Mouse (Mus musculus): ENCODE data around the gene Crtac1.

The Crtac1 gene

DNA sequence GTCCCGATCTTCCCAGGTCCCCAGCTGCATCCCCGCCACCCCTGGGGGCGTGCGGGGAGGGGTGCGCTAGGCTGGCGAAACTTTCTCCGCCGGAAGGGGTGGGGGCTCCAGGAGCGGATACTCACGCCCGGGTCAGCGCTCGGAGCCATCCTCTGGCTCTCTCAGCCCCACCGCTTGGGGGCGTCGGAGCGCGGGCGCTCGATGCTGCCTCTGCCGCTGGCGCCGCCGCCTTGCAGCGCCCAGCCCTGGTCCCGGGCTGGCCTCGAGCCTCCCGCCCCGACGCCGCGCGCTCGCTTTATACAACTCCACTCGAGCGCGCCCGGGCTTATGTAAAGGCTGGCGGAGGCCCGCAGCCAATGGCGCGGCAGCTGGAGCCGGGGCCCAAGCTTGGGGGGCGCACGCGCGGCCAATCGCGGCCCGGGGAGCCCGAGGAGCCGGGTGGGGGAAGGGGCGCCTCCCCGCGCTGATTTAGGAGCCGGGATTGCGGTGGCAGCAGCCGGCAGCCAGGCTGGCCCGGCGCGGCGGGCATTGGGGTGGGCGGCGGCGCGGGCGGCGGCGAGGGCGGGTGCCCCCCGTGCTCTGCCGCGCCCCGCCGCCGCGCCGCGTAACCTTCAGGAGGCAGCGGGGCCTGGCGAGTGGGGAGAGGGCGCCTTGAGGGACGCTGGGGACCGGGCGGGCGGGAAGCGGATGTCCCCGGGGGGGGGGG lies at the start of gene Crtac1:
TSS of gene Crtac1 (minus strand) at position 299 of the 706 bp plus-strand sequence.
- DNase-seq (ENCODE audit: low read depth, low spot score) = peak; percentile 85

GRCm38 (mm10) chr19:42478303-42478702 lies 46.7 kb upstream of the Crtac1 start:
- DNase-seq (ENCODE audit: low read depth, low spot score) = no peak

GRCm38 (mm10) chr19:42477769-42478168 lies 46.2 kb upstream of the Crtac1 start:
- DNase-seq (ENCODE audit: low read depth, low spot score) = no peak

- no peak for DNase-seq (ENCODE audit: low read depth, low spot score)
These were observed 41.2 kb upstream of the Crtac1 start for GRCm38 (mm10) chr19:42472831-42473230.

- no peak for DNase-seq (ENCODE audit: low read depth, low spot score)
These were observed 40.0 kb upstream of the Crtac1 start for GRCm38 (mm10) chr19:42471571-42471970.

- no peak for DNase-seq (ENCODE audit: low read depth, low spot score)
These were observed 30.3 kb upstream of the Crtac1 start for GRCm38 (mm10) chr19:42461851-42462250.

- no peak for DNase-seq (ENCODE audit: low read depth, low spot score)
These were observed 29.8 kb upstream of the Crtac1 start for GRCm38 (mm10) chr19:42461353-42461752.

DNA sequence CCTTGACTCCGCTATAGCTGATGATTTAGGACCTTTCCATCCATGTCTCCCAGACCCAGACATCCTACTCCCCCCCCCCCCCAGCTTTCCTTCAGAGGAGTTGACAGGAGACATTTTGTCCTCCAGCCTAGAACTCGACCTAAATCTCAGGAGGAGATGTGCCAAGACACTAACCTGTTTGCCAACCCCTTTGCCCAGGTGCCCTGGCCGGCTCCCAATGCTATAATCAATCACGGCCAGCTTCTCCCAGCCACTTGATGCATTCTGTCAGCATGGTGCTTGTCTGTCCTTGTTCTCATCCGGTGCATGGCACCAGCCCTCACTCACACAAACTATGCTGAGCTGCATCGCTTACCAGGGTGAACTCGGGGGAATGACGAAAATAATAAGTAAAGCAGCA lies 27.9 kb upstream of the Crtac1 start:
- no peak for DNase-seq (ENCODE audit: low read depth, low spot score)

DNA sequence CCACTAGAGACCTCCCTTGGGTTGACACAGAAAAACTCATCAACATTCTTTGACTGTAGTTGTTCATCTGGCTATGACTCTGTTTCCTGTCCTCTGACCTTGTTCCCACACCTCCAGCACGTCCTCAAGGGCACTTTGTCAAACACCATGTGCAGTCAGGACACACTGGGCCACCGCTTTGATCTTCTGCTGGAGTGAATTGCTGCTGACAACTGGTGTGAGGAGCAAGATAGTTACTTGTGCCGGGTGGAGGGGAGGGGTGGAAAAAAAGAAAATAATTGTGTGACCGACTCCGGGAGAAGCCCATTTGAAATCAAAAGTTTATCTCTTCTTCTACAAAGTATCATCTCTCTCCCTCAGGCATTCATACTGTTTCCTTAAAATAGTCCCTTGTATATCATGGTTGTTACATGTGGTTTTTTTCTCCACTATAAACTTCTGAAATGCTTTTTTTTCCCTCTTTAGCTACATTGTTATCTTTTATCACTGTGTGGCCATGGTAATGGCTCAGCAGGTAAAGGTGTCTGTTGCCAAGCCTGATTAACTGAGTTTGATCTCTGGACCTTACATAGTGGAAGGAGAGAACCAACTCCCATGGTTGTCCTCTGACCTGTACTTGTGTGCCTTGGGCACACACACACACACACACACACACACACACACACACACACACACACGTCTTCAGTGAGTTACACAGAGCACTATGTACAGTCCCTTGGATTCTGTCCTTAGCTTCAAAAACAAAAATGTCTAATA lies 23.1 kb upstream of the Crtac1 start:
- no peak for DNase-seq (ENCODE audit: low read depth, low spot score)

GRCm38 (mm10) chr19:42454006-42454405 lies 22.4 kb upstream of the Crtac1 start:
- no peak for DNase-seq (ENCODE audit: low read depth, low spot score)

DNA sequence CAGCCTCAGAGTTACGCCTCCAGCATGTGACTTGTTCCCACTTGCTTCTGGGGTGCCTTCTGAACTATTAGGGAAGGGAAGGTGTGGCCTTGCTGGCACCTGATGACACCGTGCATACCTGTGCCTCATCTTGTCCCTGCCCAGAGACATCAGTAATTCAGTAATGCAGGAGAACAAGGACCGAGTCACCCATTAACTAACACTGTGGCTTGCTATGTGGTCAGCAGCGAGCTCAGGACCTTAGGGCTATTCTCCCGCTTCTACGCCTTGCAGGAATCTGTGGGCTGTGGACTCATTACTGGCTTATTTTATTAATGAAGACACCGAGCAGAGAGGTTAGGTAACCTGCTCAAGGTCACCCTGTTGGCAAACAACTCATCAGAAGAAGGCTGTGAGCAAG lies 21.0 kb upstream of the Crtac1 start:
- DNase-seq (ENCODE audit: low read depth, low spot score) = no peak

DNA sequence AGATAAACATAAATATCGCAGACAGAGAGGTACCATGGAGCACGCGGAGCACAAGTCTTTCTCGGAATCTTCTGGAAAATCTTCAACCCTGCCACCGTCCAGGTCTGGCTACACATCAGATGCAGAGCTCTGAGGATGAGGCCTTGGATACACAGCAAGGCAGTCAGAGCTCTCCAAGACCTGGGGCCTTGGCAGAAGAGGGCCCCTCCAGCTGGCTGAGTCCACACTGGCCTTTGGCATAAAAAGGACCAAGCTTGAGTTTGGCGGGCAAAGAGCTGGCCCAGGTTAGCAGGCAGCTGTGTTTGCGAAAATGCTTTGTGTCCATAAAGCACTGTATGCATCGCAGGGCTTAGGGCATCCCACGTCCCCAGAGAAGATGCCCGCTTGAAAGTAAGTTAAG lies 17.0 kb upstream of the Crtac1 start:
- DNase-seq (ENCODE audit: low read depth, low spot score) = no peak

DNA sequence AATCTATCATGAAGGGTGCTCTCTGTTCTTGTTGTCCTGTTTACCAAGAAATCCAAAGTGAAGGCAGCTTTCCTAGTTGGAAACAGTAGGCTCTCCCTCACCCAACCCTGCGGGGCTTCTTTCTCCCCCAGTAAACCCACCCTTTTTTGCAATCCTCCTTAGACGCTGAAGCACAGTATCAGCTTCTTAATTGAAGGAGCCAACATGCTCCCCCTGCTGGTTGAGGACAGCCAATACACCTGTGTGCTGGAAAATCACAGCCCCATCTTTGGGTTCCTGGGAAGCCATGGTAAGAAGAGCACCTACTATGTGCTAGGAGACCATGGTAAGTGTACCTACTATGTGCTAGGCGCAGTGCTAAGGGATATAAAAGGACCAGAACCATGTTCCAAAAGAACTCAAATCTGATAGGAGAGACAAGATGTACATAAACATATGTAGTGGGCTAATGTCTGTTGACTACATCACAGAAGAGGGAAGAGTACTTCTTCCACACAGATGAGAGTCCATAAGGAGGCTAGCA lies 12.4 kb upstream of the Crtac1 start:
- DNase-seq (ENCODE audit: low read depth, low spot score) = peak; percentile 57

DNA sequence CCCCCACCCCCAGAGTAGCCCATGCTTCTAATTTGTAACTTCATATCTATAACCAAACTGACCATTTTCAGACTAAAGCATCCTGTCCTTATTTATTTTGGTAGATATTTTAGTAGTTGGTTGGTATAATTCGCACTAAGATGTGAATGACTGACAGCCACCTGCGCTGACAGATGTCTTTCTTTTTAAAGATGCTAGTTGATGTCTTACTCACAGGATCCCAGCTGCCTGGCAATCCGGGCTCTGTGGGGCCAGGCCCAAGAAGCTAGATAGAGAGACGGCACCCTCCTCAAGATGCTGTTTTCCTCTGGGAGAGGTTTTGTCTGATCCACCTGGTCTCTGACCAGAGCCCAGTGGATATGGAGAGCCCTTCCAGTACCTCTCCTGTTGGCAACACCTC lies 11.7 kb upstream of the Crtac1 start:
- no peak for DNase-seq (ENCODE audit: low read depth, low spot score)

GRCm38 (mm10) chr19:42442246-42443197 lies 10.9 kb upstream of the Crtac1 start:
- DNase-seq (ENCODE audit: low read depth, low spot score) = no peak

GRCm38 (mm10) chr19:42440089-42440488 lies 8.5 kb upstream of the Crtac1 start:
- no peak for DNase-seq (ENCODE audit: low read depth, low spot score)

DNA sequence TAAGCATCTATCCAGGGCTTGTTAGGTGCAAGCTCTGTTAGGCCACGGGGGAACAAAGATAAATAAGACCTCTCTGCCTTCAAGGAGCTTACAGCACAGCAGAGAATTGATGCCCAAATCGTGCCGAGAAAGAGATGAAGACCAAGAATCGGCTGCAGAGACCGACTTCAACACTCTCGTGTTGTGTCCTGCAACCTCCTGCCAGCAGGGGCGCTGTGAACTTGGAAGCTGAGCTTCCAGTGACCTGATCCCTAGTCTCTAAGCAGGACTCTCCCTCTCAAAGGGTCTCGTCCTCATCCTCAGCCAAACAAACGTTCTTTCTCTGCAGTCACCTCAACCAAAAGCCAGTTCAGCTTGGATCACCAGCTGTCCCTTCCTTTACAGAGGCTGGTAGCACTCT lies 7.8 kb upstream of the Crtac1 start:
- no peak for DNase-seq (ENCODE audit: low read depth, low spot score)

- no peak for DNase-seq (ENCODE audit: low read depth, low spot score)
These were observed 4.0 kb upstream of the Crtac1 start for GRCm38 (mm10) chr19:42435621-42436020.

DNA sequence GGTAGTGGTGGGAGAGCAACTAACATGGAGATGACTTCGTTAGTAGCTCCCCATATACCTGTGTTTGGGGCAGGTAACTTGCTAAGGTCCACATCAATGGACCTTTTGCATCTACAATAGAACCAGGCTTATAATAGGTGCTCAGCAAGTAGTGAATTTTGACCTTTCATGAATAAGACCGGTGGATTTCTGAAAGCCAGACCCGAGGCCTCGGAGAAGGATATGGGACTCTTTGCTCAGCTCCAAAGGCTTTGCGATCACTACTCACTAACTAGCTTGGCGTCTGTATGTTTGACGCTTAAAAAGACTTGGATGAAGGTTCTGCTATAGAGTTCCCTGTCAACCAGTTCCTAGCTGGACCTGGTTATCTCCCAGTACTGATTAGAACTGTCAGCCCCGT lies 1.2 kb upstream of the Crtac1 start:
- DNase-seq (ENCODE audit: low read depth, low spot score) = no peak

DNA sequence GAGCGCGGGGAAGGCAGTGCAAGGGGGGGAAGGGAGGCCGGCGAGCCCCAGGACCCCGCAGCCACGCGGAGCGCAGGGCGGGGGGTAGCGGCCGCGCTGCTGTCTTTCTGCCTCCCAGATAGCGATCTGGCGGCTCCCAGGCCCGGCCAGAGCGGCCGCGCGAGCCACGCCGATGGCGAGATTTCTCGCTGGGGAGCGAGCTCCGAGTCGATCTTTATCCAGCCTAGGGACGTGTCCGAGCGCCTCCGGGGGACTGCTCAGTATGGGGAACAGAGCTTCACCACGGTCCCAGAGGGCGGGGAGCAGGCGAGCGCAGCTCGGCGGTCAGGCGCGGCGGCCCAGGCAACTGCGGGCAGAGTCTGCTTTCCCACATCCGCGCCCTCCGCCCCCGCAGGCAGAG lies 608 bp upstream of the Crtac1 start:
- DNase-seq (ENCODE audit: low read depth, low spot score) = peak; percentile 36

- no peak for DNase-seq (ENCODE audit: low read depth, low spot score)
These were observed 602 bp downstream of the Crtac1 start for GRCm38 (mm10) chr19:42430981-42431380.

- peak; percentile 51 for DNase-seq (ENCODE audit: low read depth, low spot score)
These were observed 2.2 kb downstream of the Crtac1 start for GRCm38 (mm10) chr19:42429410-42429809.

Measured in retina, postnatal 7 days (tissue).